Mouse (Mus musculus): ENCODE measurements at regions not wholly inside any gene's neighbourhood (a gene's known extent, or its start where the extent isn't known, plus 50 kb on each side); places are given as distances from the start of the nearest gene placed in this dataset.
"Not testable (repeated sequence)": the region's sequence is repeated elsewhere in the genome, so short reads cannot be mapped to it uniquely, and the experiment has no call there.

DNA sequence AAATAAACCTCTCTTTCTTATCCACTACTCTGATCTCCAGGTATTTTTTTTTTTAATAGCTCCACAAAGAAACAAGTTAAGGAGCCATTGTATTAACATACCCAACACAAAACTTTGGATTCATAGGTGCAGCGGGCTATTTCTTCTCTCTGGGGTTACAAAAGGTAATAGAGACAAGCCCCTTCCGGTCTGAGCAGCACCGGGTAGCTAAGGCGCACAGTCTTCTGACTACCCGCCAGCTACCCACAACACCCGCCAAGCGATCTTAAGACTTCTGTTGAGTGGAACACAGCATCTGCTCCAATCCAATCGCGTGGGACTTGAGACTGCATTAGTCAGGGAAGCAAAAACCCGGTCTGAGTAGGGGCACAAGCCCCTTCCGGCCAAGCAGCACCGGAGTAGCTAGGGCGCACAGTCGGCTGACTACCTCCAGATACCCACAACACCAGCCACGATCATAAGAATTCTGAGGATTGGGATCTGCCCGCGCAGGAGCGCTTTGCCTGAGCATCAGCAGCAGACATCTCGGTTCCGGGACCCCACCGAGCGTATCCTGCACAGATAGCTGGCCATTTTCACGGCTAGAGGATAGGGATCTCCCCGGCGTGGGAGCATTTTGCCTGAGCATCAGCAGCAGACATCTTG, 2463.9 kb downstream of the Gm37988 start:
- H3K9ac ChIP-seq (ENCODE audit: insufficient read depth, low read depth, low read length, poor library complexity, severe bottlenecking), result peak overlapping the region; percentile 64

DNA sequence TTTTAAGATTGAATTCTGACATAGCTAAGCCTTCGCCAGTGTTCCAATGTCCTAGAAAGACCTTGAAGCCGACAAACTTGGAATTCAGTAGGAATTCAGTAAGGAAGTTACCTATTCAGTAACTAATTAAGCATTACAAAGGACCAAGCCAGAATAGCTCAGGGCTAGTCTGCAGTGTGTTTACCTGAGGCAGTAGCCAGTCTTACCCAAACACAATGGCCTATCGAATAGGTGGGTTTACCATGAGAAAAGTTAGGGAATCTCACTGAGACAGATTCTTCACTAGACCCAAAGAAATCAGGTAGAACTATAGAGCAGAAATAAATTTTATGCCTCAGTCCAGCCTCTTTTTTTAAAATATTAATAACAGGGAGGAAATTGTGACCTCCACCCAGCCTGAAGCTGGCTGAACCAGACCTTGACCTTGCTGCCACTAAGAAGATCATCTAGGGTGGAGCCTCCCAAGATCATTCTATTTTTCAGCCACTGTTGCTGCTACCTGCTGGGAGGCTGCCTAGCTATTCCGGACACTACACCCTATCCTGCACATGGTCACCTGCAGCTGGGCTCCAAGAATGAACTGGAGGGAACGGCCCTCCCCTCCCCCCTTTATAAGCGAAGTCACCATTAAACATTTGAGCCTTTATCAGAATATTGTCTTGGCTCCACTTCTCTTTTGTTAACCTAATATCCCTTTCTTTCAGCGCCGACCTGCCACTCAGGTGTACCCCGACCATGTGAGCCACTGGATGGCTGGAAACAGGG, 2491.4 kb downstream of the Gm37988 start:
- in situ Hi-C loops (cut with MboI; ENCODE audit: low sequenced_read_pairs in 2 of 2, unreplicated experiment in 2 of 2); H3K9me3 ChIP-seq (ENCODE audit: control insufficient read depth, insufficient read depth, low read depth, low read length); H3K9ac ChIP-seq (ENCODE audit: insufficient read depth, low read depth, low read length, poor library complexity, severe bottlenecking); H3K36me3 ChIP-seq (ENCODE audit: control insufficient read depth, insufficient read depth, low read length, poor library complexity, severe bottlenecking); DNase-seq (ENCODE audit: low read depth, low spot score); H3K4me1 ChIP-seq (ENCODE audit: control insufficient read depth in 2 of 2, insufficient read depth in 2 of 2, low read length in 2 of 2, poor library complexity in 1 of 2); H3K4me3 ChIP-seq (ENCODE audit: insufficient read depth in 1 of 2, low read depth in 1 of 2, low read length in 2 of 2, poor library complexity in 1 of 2, severe bottlenecking in 1 of 2): not testable (repeated sequence)
- peak overlapping the region; percentile 66; the same call in 1 of the 2 replicates for H3K27ac ChIP-seq (ENCODE audit: insufficient read depth, low read depth, low read length, poor library complexity, severe bottlenecking)

More for the DNA sequence above, 2463.9 kb downstream of the Gm37988 start:
- H3K9me3 ChIP-seq (ENCODE audit: control insufficient read depth, insufficient read depth, low read depth, low read length); in situ Hi-C loops (cut with MboI; ENCODE audit: low sequenced_read_pairs in 2 of 2, unreplicated experiment in 2 of 2); H3K27ac ChIP-seq (ENCODE audit: insufficient read depth, low read depth, low read length, poor library complexity, severe bottlenecking); H3K36me3 ChIP-seq (ENCODE audit: control insufficient read depth, insufficient read depth, low read length, poor library complexity, severe bottlenecking); H3K4me1 ChIP-seq (ENCODE audit: control insufficient read depth in 2 of 2, insufficient read depth in 2 of 2, low read length in 2 of 2, poor library complexity in 1 of 2): not testable (repeated sequence)
- DNase-seq (ENCODE audit: low read depth, low spot score), result peak; percentile 36
- peak overlapping the region; percentile 45 to 81 for H3K4me3 ChIP-seq (ENCODE audit: insufficient read depth in 1 of 2, low read depth in 1 of 2, low read length in 2 of 2, poor library complexity in 1 of 2, severe bottlenecking in 1 of 2)

DNA sequence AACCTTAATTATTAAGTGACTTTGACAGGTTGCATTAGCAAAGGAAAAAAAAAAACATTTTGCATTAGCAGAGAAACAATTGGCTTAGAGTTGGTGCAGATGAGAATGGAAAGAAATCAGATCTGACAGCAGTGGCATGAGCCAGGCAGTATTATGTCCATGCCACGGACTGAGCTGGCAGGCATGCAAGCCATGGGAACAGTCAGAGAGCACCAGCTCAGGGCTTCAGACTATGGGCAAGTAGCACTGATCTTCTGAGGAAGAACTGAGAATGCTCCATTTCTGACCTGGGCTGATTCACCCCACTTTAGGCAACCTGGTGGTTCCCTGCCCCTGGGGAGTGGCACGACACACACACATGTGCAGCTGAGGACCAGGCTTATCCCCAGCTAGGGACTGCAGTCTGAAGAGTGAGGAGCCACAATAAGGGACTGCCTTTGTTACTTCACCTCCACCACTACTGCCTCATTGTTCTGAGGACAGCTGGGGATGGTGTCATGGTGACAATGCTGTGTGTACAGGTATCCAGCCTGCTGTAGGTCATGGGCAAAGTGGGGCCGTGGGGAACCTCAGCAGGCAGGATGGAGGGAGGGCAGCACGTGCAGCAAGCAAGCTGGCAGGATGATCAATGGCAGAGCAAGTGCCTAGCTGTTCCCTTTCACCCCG, 2501.4 kb downstream of the Gm37988 start:
- in situ Hi-C loops (cut with MboI; ENCODE audit: low sequenced_read_pairs in 2 of 2, unreplicated experiment in 2 of 2), result no loop called here
- H3K9me3 ChIP-seq (ENCODE audit: control insufficient read depth, insufficient read depth, low read depth, low read length), result no peaks in the 10 kb centered on the region; the same call in 1 of the 2 replicates
- H3K4me1 ChIP-seq (ENCODE audit: control insufficient read depth in 2 of 2, insufficient read depth in 2 of 2, low read length in 2 of 2, poor library complexity in 1 of 2), result peaks cover 6 to 19% of the 10 kb centered on the region in 2 experiments
- TF ChIP-seq HCFC1 (IDR thresholded peaks at IDR 0.05; ENCODE audit: borderline replicate concordance, insufficient read depth, low read length) (no peak), ZNF384 (IDR thresholded peaks at IDR 0.05; ENCODE audit: low read depth, low read length) (no peak), MAFK (IDR thresholded peaks at IDR 0.05; ENCODE audit: insufficient read depth, low read depth, low read length) (no peak), CHD2 (IDR thresholded peaks at IDR 0.05; ENCODE audit: low read depth, low read length) (no peak), ZC3H11A (IDR thresholded peaks at IDR 0.05; ENCODE audit: borderline replicate concordance, low read depth, low read length) (no peak)
- H3K9ac ChIP-seq (ENCODE audit: insufficient read depth, low read depth, low read length, poor library complexity, severe bottlenecking), result no peak overlapping the region
- DNase-seq (ENCODE audit: low read depth, low spot score), result no peak
- H3K36me3 ChIP-seq (ENCODE audit: control insufficient read depth, insufficient read depth, low read length, poor library complexity, severe bottlenecking), result no peaks in the 10 kb centered on the region
- H3K27ac ChIP-seq (ENCODE audit: insufficient read depth, low read depth, low read length, poor library complexity, severe bottlenecking), result no peak overlapping the region
- H3K4me3 ChIP-seq (ENCODE audit: insufficient read depth in 1 of 2, low read depth in 1 of 2, low read length in 2 of 2, poor library complexity in 1 of 2, severe bottlenecking in 1 of 2), result no peak overlapping the region

DNA sequence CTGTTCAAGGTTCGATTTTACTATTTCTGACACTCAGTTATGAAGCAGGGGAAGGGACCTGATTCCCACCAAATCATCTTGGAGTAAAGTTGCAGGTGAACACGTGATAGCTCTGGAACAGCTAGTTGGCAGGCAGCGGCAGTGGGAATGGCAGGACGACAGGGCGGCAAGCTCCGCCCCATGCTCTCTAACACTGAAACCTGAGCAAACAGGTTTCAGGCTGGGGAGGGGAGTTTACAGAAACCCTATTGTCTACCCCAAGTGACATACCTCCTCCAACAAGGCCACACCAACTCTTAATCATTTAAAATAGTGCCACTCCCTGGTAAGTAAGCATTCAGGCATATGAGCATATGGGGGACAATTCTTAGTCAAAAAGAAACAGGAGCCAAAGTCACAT, 2504.7 kb downstream of the Gm37988 start:
- DNase-seq (ENCODE audit: low read depth, low spot score); in situ Hi-C loops (cut with MboI; ENCODE audit: low sequenced_read_pairs in 2 of 2, unreplicated experiment in 2 of 2); H3K36me3 ChIP-seq (ENCODE audit: control insufficient read depth, insufficient read depth, low read length, poor library complexity, severe bottlenecking); H3K4me3 ChIP-seq (ENCODE audit: insufficient read depth in 1 of 2, low read depth in 1 of 2, low read length in 2 of 2, poor library complexity in 1 of 2, severe bottlenecking in 1 of 2); H3K9me3 ChIP-seq (ENCODE audit: control insufficient read depth, insufficient read depth, low read depth, low read length); H3K9ac ChIP-seq (ENCODE audit: insufficient read depth, low read depth, low read length, poor library complexity, severe bottlenecking); H3K27ac ChIP-seq (ENCODE audit: insufficient read depth, low read depth, low read length, poor library complexity, severe bottlenecking): not testable (repeated sequence)
- H3K4me1 ChIP-seq (ENCODE audit: control insufficient read depth in 2 of 2, insufficient read depth in 2 of 2, low read length in 2 of 2, poor library complexity in 1 of 2), result peaks cover 6 to 19% of the 10 kb centered on the region in 2 experiments

DNA sequence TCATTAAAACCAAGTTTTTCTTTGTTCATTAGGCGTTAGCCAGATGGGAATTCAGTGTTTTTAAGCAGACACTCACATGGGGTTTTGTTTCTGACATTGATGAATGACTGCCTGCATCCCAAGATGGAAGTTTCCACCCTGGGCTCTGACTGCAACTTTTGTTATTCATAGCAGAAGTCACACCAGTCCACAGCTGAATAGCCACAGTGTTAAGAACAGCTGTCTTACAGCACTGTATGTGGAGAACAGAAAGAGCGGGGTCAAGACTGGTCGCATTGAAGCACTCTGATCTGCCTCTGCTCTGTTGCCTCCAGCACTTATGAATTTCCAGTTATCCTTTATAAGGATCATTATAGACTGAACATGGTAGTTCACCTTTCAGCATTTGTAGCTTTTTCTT, 2505.8 kb downstream of the Gm37988 start:
- peak; percentile 44 for DNase-seq (ENCODE audit: low read depth, low spot score)
- H3K9me3 ChIP-seq (ENCODE audit: control insufficient read depth, insufficient read depth, low read depth, low read length), result no peaks in the 10 kb centered on the region
- no peak overlapping the region for H3K4me3 ChIP-seq (ENCODE audit: insufficient read depth in 1 of 2, low read depth in 1 of 2, low read length in 2 of 2, poor library complexity in 1 of 2, severe bottlenecking in 1 of 2)
- in situ Hi-C loops (cut with MboI; ENCODE audit: low sequenced_read_pairs in 2 of 2, unreplicated experiment in 2 of 2), result no loop called here
- H3K27ac ChIP-seq (ENCODE audit: insufficient read depth, low read depth, low read length, poor library complexity, severe bottlenecking), result no peak overlapping the region
- no peaks in the 10 kb centered on the region for H3K36me3 ChIP-seq (ENCODE audit: control insufficient read depth, insufficient read depth, low read length, poor library complexity, severe bottlenecking)
- H3K4me1 ChIP-seq (ENCODE audit: control insufficient read depth in 2 of 2, insufficient read depth in 2 of 2, low read length in 2 of 2, poor library complexity in 1 of 2), result peaks cover 6 to 19% of the 10 kb centered on the region in 2 experiments
- no peak for TF ChIP-seq HCFC1 (IDR thresholded peaks at IDR 0.05; ENCODE audit: borderline replicate concordance, insufficient read depth, low read length)
- TF ChIP-seq ZC3H11A (IDR thresholded peaks at IDR 0.05; ENCODE audit: borderline replicate concordance, low read depth, low read length), result no peak
- TF ChIP-seq MAFK (IDR thresholded peaks at IDR 0.05; ENCODE audit: insufficient read depth, low read depth, low read length), result no peak
- TF ChIP-seq ZNF384 (IDR thresholded peaks at IDR 0.05; ENCODE audit: low read depth, low read length), result no peak
- TF ChIP-seq CHD2 (IDR thresholded peaks at IDR 0.05; ENCODE audit: low read depth, low read length), result peak; percentile 38; the same call in 1 of the 2 replicates
- no peak overlapping the region for H3K9ac ChIP-seq (ENCODE audit: insufficient read depth, low read depth, low read length, poor library complexity, severe bottlenecking)

Data from ES-E14 (cell line).